Mouse (Mus musculus) inflammation-experienced regulatory T-cells, adult 6 months (primary cell): ENCODE measurements at regions not wholly inside any gene's neighbourhood (a gene's known extent, or its start where the extent isn't known, plus 50 kb on each side); places are given as distances from the start of the nearest gene placed in this dataset.

Source experiments
- ATAC-seq: one replicate; pipeline ENCODE4 v1.8.0; 2017

DNA sequence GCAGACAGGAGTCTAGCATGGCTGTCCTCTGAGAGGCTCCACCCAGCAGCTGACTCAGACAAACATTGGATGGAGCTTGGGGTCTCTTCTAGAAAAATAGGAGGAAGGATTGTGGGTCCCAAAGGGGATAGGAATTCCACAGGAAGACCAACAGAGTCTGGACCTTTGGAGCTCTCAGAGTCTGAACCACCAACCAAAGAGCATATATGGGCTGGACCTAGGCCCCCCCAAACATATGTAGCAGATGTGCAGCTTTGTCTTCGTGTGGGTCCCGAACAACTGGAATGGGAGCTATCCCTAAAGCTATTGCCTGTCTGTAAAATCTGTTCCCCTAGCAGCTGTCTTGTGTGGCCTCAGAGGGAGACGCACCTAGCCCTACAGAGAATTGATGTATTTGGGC is 50.1 kb upstream of the Cpm start:
- ATAC-seq, result no peak

- no peak for ATAC-seq
Observed at GRCm38 (mm10) chr10:117578696-117579146, 50.6 kb upstream of the Cpm start.

GRCm38 (mm10) chr10:117577970-117578695 is 51.2 kb upstream of the Cpm start:
- no peak for ATAC-seq

GRCm38 (mm10) chr10:117576881-117577730 is 52.2 kb upstream of the Cpm start:
- ATAC-seq, result no peak

GRCm38 (mm10) chr10:117576154-117576859 is 53.0 kb upstream of the Cpm start:
- no peak for ATAC-seq

- no peak for ATAC-seq
Observed at GRCm38 (mm10) chr10:117575404-117576153, 53.7 kb upstream of the Cpm start.

DNA sequence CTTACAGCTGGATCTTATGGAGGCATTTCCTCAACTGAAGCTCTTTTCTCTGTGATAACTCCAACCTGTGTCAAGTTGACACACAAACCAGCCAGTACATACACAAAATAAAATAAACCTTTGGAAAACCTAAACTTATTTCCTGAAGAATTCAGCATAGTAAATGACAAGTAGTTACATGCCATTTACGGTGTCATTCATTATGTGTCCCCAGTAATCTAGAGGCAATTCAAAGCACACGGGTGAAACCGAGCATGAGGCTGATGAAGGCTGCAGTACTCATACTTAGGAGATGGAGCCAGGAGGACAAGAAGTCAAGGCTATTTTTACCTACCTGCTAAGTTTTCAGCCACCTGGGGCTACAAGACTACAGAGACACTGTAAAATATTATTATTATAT is 54.4 kb upstream of the Cpm start:
- ATAC-seq, result no peak

DNA sequence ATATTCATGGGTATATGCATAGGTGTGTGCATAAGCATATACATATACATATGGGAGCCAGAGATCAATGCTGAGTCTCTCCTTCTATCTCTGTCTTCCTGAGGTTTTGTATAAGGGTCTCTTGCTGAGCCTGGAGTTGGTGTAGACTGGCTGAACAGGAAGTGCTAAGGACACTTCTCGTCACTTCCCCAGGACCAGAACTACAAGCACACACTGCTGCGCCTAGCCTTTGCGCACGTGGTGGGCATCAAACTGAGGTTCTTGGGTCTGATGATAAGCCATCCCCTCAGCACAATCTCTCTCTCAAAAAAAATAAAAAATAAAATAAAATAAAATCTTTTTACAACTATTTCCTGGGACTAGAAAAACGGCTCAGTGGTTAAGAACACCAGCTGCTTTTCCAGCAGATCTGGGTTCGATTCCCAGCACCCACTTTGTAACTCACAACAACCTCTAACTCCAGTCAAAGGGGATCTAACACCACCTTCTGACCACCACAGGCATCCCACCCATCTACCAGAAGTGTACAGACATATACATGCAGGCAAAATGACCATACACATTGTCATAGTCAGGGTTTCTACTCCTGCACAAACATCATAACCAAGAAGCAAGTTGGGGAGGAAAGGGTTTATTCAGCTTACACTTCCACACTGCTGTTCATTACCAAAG is 55.1 kb upstream of the Cpm start:
- no peak for ATAC-seq

DNA sequence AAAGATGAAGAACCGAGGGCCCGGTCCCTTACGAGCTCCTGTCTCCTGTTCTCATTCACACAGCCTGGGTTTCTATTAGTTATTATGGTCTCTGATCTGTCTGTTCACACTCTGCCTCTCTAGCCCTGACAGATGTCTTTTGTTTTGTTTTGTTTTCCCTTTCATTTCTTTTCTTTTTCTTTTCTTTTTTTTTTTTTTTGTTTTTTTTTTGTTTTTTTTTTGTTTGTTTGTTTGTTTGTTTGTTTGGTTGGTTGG is 55.8 kb upstream of the Cpm start:
- no peak for ATAC-seq

GRCm38 (mm10) chr10:117572746-117573595 is 56.3 kb upstream of the Cpm start:
- no peak for ATAC-seq

DNA sequence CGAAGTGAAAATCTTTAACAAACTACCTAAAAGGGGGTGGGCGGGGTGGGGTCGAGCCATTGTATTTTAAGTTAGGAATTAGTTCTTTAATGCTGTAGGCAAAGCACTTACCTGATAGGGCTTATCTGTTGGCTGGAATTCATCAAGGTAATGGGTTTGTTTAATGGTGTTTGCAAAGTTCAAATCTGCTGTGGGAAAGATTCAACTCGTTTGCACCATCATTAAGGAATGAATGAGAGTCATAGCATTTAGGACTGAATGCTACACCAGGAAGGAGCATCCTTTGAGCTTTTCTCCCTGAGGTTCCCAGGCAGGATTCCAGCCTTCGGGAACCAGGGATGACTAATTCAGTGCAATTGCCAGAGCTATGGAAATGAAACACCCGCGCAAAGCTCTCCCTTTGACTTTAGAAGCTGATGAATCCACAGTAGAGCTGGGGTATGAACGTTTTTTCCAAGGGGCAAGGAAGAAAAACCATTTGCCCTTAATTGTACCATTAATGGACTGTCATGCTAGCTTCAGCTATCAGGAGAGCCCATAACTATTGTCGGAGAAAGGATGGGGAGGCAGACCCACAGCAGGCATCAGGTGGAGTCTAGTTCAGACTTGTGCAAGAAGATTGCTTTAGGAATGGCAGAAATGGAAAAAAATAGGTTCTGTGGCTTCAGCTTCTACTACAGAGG is 57.3 kb upstream of the Cpm start:
- ATAC-seq, result no peak

GRCm38 (mm10) chr10:117570971-117571861 is 58.1 kb upstream of the Cpm start:
- peak; percentile 60 for ATAC-seq

GRCm38 (mm10) chr10:117570091-117570970 is 59.0 kb upstream of the Cpm start:
- no peak for ATAC-seq

DNA sequence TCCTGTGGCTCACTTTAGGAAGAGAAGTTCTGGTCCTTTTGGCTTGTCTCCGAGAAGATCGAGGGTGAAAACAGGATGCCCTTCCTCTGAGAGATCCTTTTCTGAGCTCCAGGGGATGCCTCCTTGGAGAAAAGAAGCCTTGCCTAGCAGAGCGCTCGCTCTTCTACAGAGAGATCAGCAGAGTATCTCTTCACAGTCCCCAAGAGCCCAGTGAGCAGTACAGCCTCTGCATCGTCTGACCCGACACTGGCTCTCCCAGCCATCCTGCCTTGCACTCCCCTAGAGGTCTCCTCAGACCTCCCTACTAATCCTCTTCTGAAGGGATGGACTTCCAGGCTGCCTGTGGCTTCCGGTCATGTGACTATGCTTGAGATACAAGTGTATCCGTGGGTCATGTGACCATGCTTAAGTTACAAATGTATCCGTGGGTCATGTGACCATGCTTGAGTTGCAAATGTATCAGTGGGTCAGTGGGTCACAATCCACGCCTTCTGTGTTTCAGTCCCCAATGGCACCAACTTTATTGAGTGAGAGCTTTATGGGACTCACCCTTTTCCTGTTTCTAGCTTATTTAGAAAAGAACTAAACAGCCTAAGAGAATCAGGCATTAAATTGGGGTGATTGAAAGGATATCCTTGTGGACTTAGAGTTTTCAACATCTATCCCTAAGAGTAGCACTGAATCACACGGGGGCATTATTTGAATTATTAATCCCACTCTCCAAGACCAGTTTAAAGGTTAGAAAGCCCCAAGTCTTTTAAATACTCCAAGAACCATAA is 59.8 kb upstream of the Cpm start:
- ATAC-seq, result no peak

GRCm38 (mm10) chr10:117568472-117569300 is 60.6 kb upstream of the Cpm start:
- ATAC-seq, result no peak

GRCm38 (mm10) chr10:117568138-117568387 is 61.2 kb upstream of the Cpm start:
- ATAC-seq, result no peak
